ENCODE assay signal across 8 mouse cellular contexts in the genomic region with DNA sequence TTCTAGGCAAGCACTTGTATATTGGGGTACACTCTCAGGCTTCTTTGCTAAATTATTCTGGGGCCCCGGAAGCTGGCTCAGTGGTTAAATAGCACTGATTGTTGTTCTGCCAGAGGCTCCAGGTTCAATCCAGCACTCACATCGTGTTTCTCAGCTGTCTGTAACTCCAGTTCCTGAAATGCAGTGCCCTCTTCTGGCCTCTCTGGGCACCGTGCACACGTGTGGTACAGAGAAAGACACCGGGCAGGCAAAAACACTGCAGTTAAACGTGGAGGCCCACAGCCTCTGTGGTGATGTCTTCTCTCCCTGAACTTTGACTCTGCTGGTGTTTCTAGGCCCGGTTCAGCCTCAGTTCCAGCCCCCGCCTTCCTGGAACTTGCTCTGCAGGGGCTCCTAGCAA. TPM values are rescaled to one million over a fixed set of nuclear protein-coding genes. Genes with fewer than 3 reads are reported as not detected.
DNase-seq lines count a peak whose midpoint lies in the region; ATAC-seq and TF ChIP-seq lines count a peak whose summit lies in the region.

No protein-coding gene starts in this region.

- DNase-seq in layer of hippocampus, adult 2 months (ENCODE audit: low spot score in 2 of 2), result no peak
- DNase-seq in layer of hippocampus, postnatal 36 days, result no peak
- DNase-seq in Muller cell, postnatal 12 days (ENCODE audit: inconsistent ontology term), result peak; percentile 26
- peak; percentile 62 for DNase-seq in embryonic facial prominence, embryonic 11.5 days (ENCODE audit: low spot score)
- DNase-seq in limb, embryonic 11.5 days (ENCODE audit: low spot score), result peak; percentile 59
- peak; percentile 55 for DNase-seq in neural tube, embryonic 11.5 days (ENCODE audit: low spot score)
- DNase-seq in ovary, postnatal 14 days (ENCODE audit: low spot score), result no peak

- no peak overlapping the region for H3K4me2 ChIP-seq in embryonic facial prominence, embryonic 11.5 days (ENCODE audit: low read depth, low read length)
- no peak overlapping the region for H3K4me2 ChIP-seq in limb, embryonic 11.5 days (ENCODE audit: low read depth, severe bottlenecking)
- no peak overlapping the region for H3K4me2 ChIP-seq in neural tube, embryonic 11.5 days (ENCODE audit: low read depth)
- H3K4me2 ChIP-seq in heart, embryonic 11.5 days, result no peak overlapping the region

- no peaks in the 10 kb centered on the region for H3K4me1 ChIP-seq in embryonic facial prominence, embryonic 11.5 days (ENCODE audit: control insufficient read depth, insufficient read depth, low read length)
- no peaks in the 10 kb centered on the region for H3K4me1 ChIP-seq in limb, embryonic 11.5 days (ENCODE audit: control insufficient read depth, insufficient read depth, low read length)
- peaks cover under 1% of the 10 kb centered on the region for H3K4me1 ChIP-seq in neural tube, embryonic 11.5 days (ENCODE audit: control insufficient read depth, insufficient read depth, low read length)
- H3K4me1 ChIP-seq in heart, embryonic 11.5 days (ENCODE audit: control insufficient read depth, insufficient read depth, low read length), result no peaks in the 10 kb centered on the region; the same call in none of the 2 replicates

- no peak for ATAC-seq in embryonic facial prominence, embryonic 11.5 days (replicated peaks; ENCODE audit: insufficient number of reproducible peaks, low FRiP score, low TSS enrichment, low read depth)
- ATAC-seq in limb, embryonic 11.5 days (ENCODE audit: insufficient number of reproducible peaks, low FRiP score, low TSS enrichment, low read depth), result no peak
- ATAC-seq in neural tube, embryonic 11.5 days (ENCODE audit: insufficient read depth, low FRiP score, low TSS enrichment), result no peak
- ATAC-seq in heart, embryonic 11.5 days (replicated peaks; ENCODE audit: insufficient number of reproducible peaks, low FRiP score, low TSS enrichment), result no peak

- H3K27me3 ChIP-seq in embryonic facial prominence, embryonic 11.5 days (ENCODE audit: control insufficient read depth, insufficient read depth, low read length), result no peaks in the 10 kb centered on the region
- no peaks in the 10 kb centered on the region for H3K27me3 ChIP-seq in limb, embryonic 11.5 days (ENCODE audit: control insufficient read depth, insufficient read depth, low read length)
- no peaks in the 10 kb centered on the region for H3K27me3 ChIP-seq in neural tube, embryonic 11.5 days (ENCODE audit: control insufficient read depth, insufficient read depth, low read length)
- no peaks in the 10 kb centered on the region for H3K27me3 ChIP-seq in heart, embryonic 11.5 days (ENCODE audit: control insufficient read depth, insufficient read depth, low read length)

- no peak overlapping the region for H3K4me3 ChIP-seq in layer of hippocampus, adult 2 months
- H3K4me3 ChIP-seq in embryonic facial prominence, embryonic 11.5 days (ENCODE audit: low read depth, low read length), result no peak overlapping the region
- H3K4me3 ChIP-seq in limb, embryonic 11.5 days (ENCODE audit: low read depth, low read length), result no peak overlapping the region
- H3K4me3 ChIP-seq in neural tube, embryonic 11.5 days (ENCODE audit: low read depth, low read length), result no peak overlapping the region
- no peak overlapping the region for H3K4me3 ChIP-seq in heart, embryonic 11.5 days (ENCODE audit: low read depth, low read length)

- WGBS in embryonic facial prominence, embryonic 11.5 days, result 21% methylated on average over 8 of the region's 8 CpGs
- 26% methylated on average over 8 of the region's 8 CpGs for WGBS in limb, embryonic 11.5 days
- WGBS in neural tube, embryonic 11.5 days, result 25% methylated on average over 8 of the region's 8 CpGs
- 25% methylated on average over 8 of the region's 8 CpGs for WGBS in heart, embryonic 11.5 days (ENCODE audit: insufficient replicate concordance)

- H3K27ac ChIP-seq in layer of hippocampus, adult 2 months, result no peak overlapping the region
- H3K27ac ChIP-seq in embryonic facial prominence, embryonic 11.5 days (replicated peaks; ENCODE audit: low read depth, low read length), result no peak overlapping the region
- no peak overlapping the region for H3K27ac ChIP-seq in limb, embryonic 11.5 days (replicated peaks; ENCODE audit: low read depth, low read length)
- no peak overlapping the region for H3K27ac ChIP-seq in neural tube, embryonic 11.5 days (ENCODE audit: low read depth, low read length)
- no peak overlapping the region for H3K27ac ChIP-seq in heart, embryonic 11.5 days (ENCODE audit: low read depth, low read length)

- no peak overlapping the region for H3K9ac ChIP-seq in embryonic facial prominence, embryonic 11.5 days (replicated peaks; ENCODE audit: low read length)
- no peak overlapping the region for H3K9ac ChIP-seq in limb, embryonic 11.5 days (ENCODE audit: low read length)
- no peak overlapping the region for H3K9ac ChIP-seq in neural tube, embryonic 11.5 days (ENCODE audit: low read length)
- no peak overlapping the region for H3K9ac ChIP-seq in heart, embryonic 11.5 days (ENCODE audit: low read depth, low read length)

- no peaks in the 10 kb centered on the region for H3K9me3 ChIP-seq in embryonic facial prominence, embryonic 11.5 days (replicated peaks; ENCODE audit: control insufficient read depth, low read length)
- H3K9me3 ChIP-seq in limb, embryonic 11.5 days (ENCODE audit: control insufficient read depth, low read length), result no peaks in the 10 kb centered on the region
- H3K9me3 ChIP-seq in neural tube, embryonic 11.5 days (ENCODE audit: control insufficient read depth, low read length), result no peaks in the 10 kb centered on the region
- H3K9me3 ChIP-seq in heart, embryonic 11.5 days (replicated peaks; ENCODE audit: control insufficient read depth, low read length), result no peaks in the 10 kb centered on the region

- peak; percentile 67 for TF ChIP-seq CTCF in layer of hippocampus, adult 2 months (conservative IDR thresholded peaks at IDR 0.05)

- H3K36me3 ChIP-seq in embryonic facial prominence, embryonic 11.5 days (replicated peaks; ENCODE audit: control insufficient read depth, insufficient read depth, low read depth, low read length), result no peaks in the 10 kb centered on the region
- no peaks in the 10 kb centered on the region for H3K36me3 ChIP-seq in limb, embryonic 11.5 days (ENCODE audit: control insufficient read depth, insufficient read depth, low read length)
- no peaks in the 10 kb centered on the region for H3K36me3 ChIP-seq in neural tube, embryonic 11.5 days (ENCODE audit: control insufficient read depth, insufficient read depth, low read length)
- no peaks in the 10 kb centered on the region for H3K36me3 ChIP-seq in heart, embryonic 11.5 days (ENCODE audit: control insufficient read depth, insufficient read depth, low read length)

RNA-seq across cellular contexts. Expression of a gene that starts 4.5 kb away (rescaled TPM):
- total RNA-seq in layer of hippocampus, adult 2 months (2021), result 10 to 100 TPM; 40.0 to 46.7 TPM
- 10 to 100 TPM; 36.1 to 37.2 TPM for total RNA-seq in layer of hippocampus, postnatal 36 days (2021)
- polyA plus RNA-seq in embryonic facial prominence, embryonic 11.5 days (2014; fragmentation: Nextera tagmentation; extraction: Ambion mirVana), result 92.4 and 102 TPM in 2 replicates
- polyA plus RNA-seq in limb, embryonic 11.5 days (2014; fragmentation: Nextera tagmentation; extraction: Ambion mirVana), result 94.5 and 104 TPM in 2 replicates
- 78.0 and 79.2 TPM in 2 replicates for polyA plus RNA-seq in neural tube, embryonic 11.5 days (2014; fragmentation: Nextera tagmentation; extraction: Ambion mirVana)
- 80.8 and 87.8 TPM in 2 replicates for polyA plus RNA-seq in heart, embryonic 11.5 days (2014; fragmentation: Nextera tagmentation; extraction: Ambion mirVana)

RNA-seq across cellular contexts. Expression of a gene that starts 17.7 kb away (rescaled TPM):
- total RNA-seq in layer of hippocampus, adult 2 months (2021), result under 1 TPM; 0.20 to 0.36 TPM
- total RNA-seq in layer of hippocampus, postnatal 36 days (2021), result under 1 TPM; 0.10 to 0.35 TPM
- 0.59 and 1.2 TPM in 2 replicates for polyA plus RNA-seq in embryonic facial prominence, embryonic 11.5 days (2014; fragmentation: Nextera tagmentation; extraction: Ambion mirVana)
- polyA plus RNA-seq in limb, embryonic 11.5 days (2014; fragmentation: Nextera tagmentation; extraction: Ambion mirVana), result 0.18 and 0.44 TPM in 2 replicates
- polyA plus RNA-seq in neural tube, embryonic 11.5 days (2014; fragmentation: Nextera tagmentation; extraction: Ambion mirVana), result 1.2 and 1.4 TPM in 2 replicates
- polyA plus RNA-seq in heart, embryonic 11.5 days (2014; fragmentation: Nextera tagmentation; extraction: Ambion mirVana), result 0.46 and 0.68 TPM in 2 replicates

RNA-seq across cellular contexts. Expression of a gene that starts 17.8 kb away (rescaled TPM):
- total RNA-seq in layer of hippocampus, adult 2 months (2021), result 10 to 100 TPM; 18.3 to 23.8 TPM
- 10 to 100 TPM; 21.0 to 21.9 TPM for total RNA-seq in layer of hippocampus, postnatal 36 days (2021)
- 253 and 266 TPM in 2 replicates for polyA plus RNA-seq in embryonic facial prominence, embryonic 11.5 days (2014; fragmentation: Nextera tagmentation; extraction: Ambion mirVana)
- 290 and 292 TPM in 2 replicates for polyA plus RNA-seq in limb, embryonic 11.5 days (2014; fragmentation: Nextera tagmentation; extraction: Ambion mirVana)
- polyA plus RNA-seq in neural tube, embryonic 11.5 days (2014; fragmentation: Nextera tagmentation; extraction: Ambion mirVana), result 205 and 228 TPM in 2 replicates
- 184 and 197 TPM in 2 replicates for polyA plus RNA-seq in heart, embryonic 11.5 days (2014; fragmentation: Nextera tagmentation; extraction: Ambion mirVana)

RNA-seq across cellular contexts. Expression of a gene that starts 34.2 kb away (rescaled TPM):
- total RNA-seq in layer of hippocampus, adult 2 months (2021), result 10 to 100 TPM; 68.3 to 69.2 TPM
- 10 to 100 TPM; 69.3 to 74.9 TPM for total RNA-seq in layer of hippocampus, postnatal 36 days (2021)
- polyA plus RNA-seq in embryonic facial prominence, embryonic 11.5 days (2014; fragmentation: Nextera tagmentation; extraction: Ambion mirVana), result 63.2 and 65.3 TPM in 2 replicates
- 65.6 and 69.0 TPM in 2 replicates for polyA plus RNA-seq in limb, embryonic 11.5 days (2014; fragmentation: Nextera tagmentation; extraction: Ambion mirVana)
- 53.2 and 54.5 TPM in 2 replicates for polyA plus RNA-seq in neural tube, embryonic 11.5 days (2014; fragmentation: Nextera tagmentation; extraction: Ambion mirVana)
- 35.6 and 39.7 TPM in 2 replicates for polyA plus RNA-seq in heart, embryonic 11.5 days (2014; fragmentation: Nextera tagmentation; extraction: Ambion mirVana)

RNA-seq across cellular contexts. Expression of a gene that starts 45.4 kb away (rescaled TPM):
- total RNA-seq in layer of hippocampus, adult 2 months (2021), result 1 to 10 TPM; 5.0 to 6.3 TPM
- total RNA-seq in layer of hippocampus, postnatal 36 days (2021), result 1 to 10 TPM; 5.2 to 5.4 TPM
- polyA plus RNA-seq in embryonic facial prominence, embryonic 11.5 days (2014; fragmentation: Nextera tagmentation; extraction: Ambion mirVana), result 21.0 and 24.6 TPM in 2 replicates
- polyA plus RNA-seq in limb, embryonic 11.5 days (2014; fragmentation: Nextera tagmentation; extraction: Ambion mirVana), result 23.1 and 29.3 TPM in 2 replicates
- 19.6 and 22.0 TPM in 2 replicates for polyA plus RNA-seq in neural tube, embryonic 11.5 days (2014; fragmentation: Nextera tagmentation; extraction: Ambion mirVana)
- 19.8 and 23.1 TPM in 2 replicates for polyA plus RNA-seq in heart, embryonic 11.5 days (2014; fragmentation: Nextera tagmentation; extraction: Ambion mirVana)

Comparison
In these comparisons a context has a peak if more than half of its experiments do, and no peak if none do; other contexts are left out.
1. DNase-seq: peak in Muller cell, postnatal 12 days (single experiment), embryonic facial prominence, embryonic 11.5 days (single experiment), limb, embryonic 11.5 days (single experiment) and neural tube, embryonic 11.5 days (single experiment); none in layer of hippocampus, adult 2 months (0 of 2), layer of hippocampus, postnatal 36 days (0 of 2) and ovary, postnatal 14 days (single experiment).